Mouse (Mus musculus) heart, postnatal 0 days (tissue): ENCODE measurements around the gene Klrg2. TPM values are rescaled to one million over a fixed set of nuclear protein-coding genes. Genes with fewer than 3 reads are reported as not detected.

Experiments used
- ATAC-seq: fragments of 200-750 bp; cut with Nextera tagmentation; 2 replicates; pipeline ENCODE4 v1.8.0; 2017; ENCODE audit warnings: low read depth, moderate number of reproducible peaks, moderate library complexity; ENCODE audit not compliant: insufficient read depth
- DNase-seq: peaks from one replicate; pipeline ENCODE4 v3.0.0-alpha.2; 2016; ENCODE audit warnings: low spot score
- H3K27ac ChIP-seq: fragments of 300-500 bp; sonication (generic); 2 replicates; pipeline ENCODE4 v1.5.1; 2014; ENCODE audit warnings: low read depth, mild to moderate bottlenecking
- H3K27me3 ChIP-seq: fragments of 300-500 bp; sonication (generic); 2 replicates; pipeline ENCODE4 v1.6.1; 2014; ENCODE audit warnings: low read length, mixed read lengths; ENCODE audit not compliant: control insufficient read depth, insufficient read depth
- H3K36me3 ChIP-seq: fragments of 300-500 bp; sonication (generic); replicated peaks from 2 replicates; pipeline ENCODE4 v1.6.1; 2014; ENCODE audit warnings: low read length, mixed read lengths; ENCODE audit not compliant: control insufficient read depth, insufficient read depth
- H3K4me1 ChIP-seq: fragments of 300-500 bp; sonication (generic); 2 replicates; pipeline ENCODE4 v1.6.1; 2014; ENCODE audit warnings: antibody characterized with exemption; ENCODE audit not compliant: control insufficient read depth, insufficient read depth
- H3K4me2 ChIP-seq: fragments of 300-500 bp; sonication (generic); 2 replicates; pipeline ENCODE4 v1.6.1; 2014; ENCODE audit warnings: low read depth, mild to moderate bottlenecking, low read length, moderate library complexity
- H3K4me3 ChIP-seq: fragments of 300-500 bp; sonication (generic); 2 replicates; pipeline ENCODE4 v1.5.1; 2014; ENCODE audit warnings: low read depth, low read length
- H3K9ac ChIP-seq: fragments of 300-500 bp; sonication (generic); replicated peaks from 2 replicates; pipeline ENCODE4 v1.6.1; 2014; ENCODE audit warnings: low read depth, low read length, mixed read lengths
- H3K9me3 ChIP-seq: fragments of 300-500 bp; sonication (generic); replicated peaks from 2 replicates; pipeline ENCODE4 v1.6.1; 2016; ENCODE audit warnings: low read length; ENCODE audit not compliant: control insufficient read depth
- CTCF ChIP-seq: IDR thresholded peaks from 2 replicates; pipeline ENCODE4 v1.5.1; 2016; ENCODE audit warnings: antibody characterized with exemption, control low read depth, low read depth
- EP300 ChIP-seq: IDR thresholded peaks from 2 replicates; pipeline ENCODE4 v1.6.1; 2016; ENCODE audit warnings: antibody characterized with exemption, low read depth
- WGBS: fragments of 180-500 bp; shearing (Covaris S2); extraction: QIAGEN DNeasy Blood & Tissue Kit; methylation state at CpG from one replicate; pipeline ENCODE4 v1.1.7; 2014; 5-methylcytosine and 5-hydroxymethylcytosine counted together
- polyA plus RNA-seq: library from polyadenylated mRNA; unstranded; fragments of >200 nt; fragmentation: Nextera tagmentation; extraction: Ambion mirVana; gene quantifications from 2 replicates; pipeline ENCODE4 v1.2.1, GENCODE M21; 2015
- total RNA-seq: library from RNA; depleted of rRNA; stranded (reverse); fragments of >200 nt; gene quantifications from 2 replicates; pipeline ENCODE4 v1.2.3, GENCODE M21; 2014; ENCODE audit warnings: low replicate concordance; rRNA removed

Gene Klrg2
- 0.04 and 1.7 TPM in 2 replicates for total RNA-seq
- 0.20 and 0.25 TPM in 2 replicates for polyA plus RNA-seq

- peak; percentile 53 for DNase-seq
- Histone ChIP-seq H3K9me3 (no peaks in the 10 kb centered on the region), H3K4me2 (peak within 1 kb of the TSS; percentile 95), H3K4me1 (0 out of 2 replicates have a peak, but pooled peaks cover 8% of the 10 kb centered on the region), H3K27ac (no peak within 1 kb of the TSS), H3K4me3 (peak within 1 kb of the TSS; percentile 60), H3K9ac (peak within 1 kb of the TSS; percentile 54), H3K27me3 (peaks cover 75% of the 10 kb centered on the region), H3K36me3 (no peaks in the 10 kb centered on the region)
- under 1% methylated on average over 60 of the region's 60 CpGs for WGBS
- TF ChIP-seq CTCF = no peak
- no peak for TF ChIP-seq EP300
- peak; percentile 78 for ATAC-seq
These were observed at the start of gene Klrg2 for GRCm38 (mm10) chr6:38636852-38637618. Klrg2 (minus strand) TSS chr6:38637242.

DNA sequence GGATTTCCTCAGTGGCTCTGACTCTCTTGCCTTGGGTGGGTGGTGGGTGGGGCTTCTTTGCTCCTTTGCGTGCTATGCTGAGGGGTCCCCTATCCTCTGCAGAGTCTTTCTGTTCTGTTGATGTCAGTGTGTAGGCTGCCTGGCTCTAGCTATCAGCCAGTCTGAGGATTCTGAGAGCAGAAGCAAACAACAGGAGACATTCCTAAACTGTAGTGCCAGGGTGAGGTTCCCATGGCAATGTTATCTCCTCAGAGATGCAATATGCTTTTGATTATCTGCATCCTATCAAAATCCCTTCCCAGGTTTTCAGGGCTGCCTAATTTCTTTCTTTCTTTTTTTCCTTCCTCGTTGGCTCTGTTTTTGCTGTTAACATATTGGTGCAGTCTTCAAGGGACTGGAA is 45.5 kb upstream of the Klrg2 start:
- ATAC-seq (no peak), DNase-seq (no peak)
- no peaks in the 10 kb centered on the region for H3K36me3 ChIP-seq
- H3K4me2 ChIP-seq = no peak overlapping the region
- H3K9ac ChIP-seq = no peak overlapping the region
- 54% methylated on average over 2 of the region's 2 CpGs for WGBS
- no peaks in the 10 kb centered on the region for H3K4me1 ChIP-seq
- H3K9me3 ChIP-seq = no peaks in the 10 kb centered on the region
- TF ChIP-seq EP300 = no peak
- no peak for TF ChIP-seq CTCF
- no peak overlapping the region for H3K4me3 ChIP-seq
- no peak overlapping the region for H3K27ac ChIP-seq
- H3K27me3 ChIP-seq = 0 out of 2 replicates have a peak, but pooled peaks cover 4% of the 10 kb centered on the region

DNA sequence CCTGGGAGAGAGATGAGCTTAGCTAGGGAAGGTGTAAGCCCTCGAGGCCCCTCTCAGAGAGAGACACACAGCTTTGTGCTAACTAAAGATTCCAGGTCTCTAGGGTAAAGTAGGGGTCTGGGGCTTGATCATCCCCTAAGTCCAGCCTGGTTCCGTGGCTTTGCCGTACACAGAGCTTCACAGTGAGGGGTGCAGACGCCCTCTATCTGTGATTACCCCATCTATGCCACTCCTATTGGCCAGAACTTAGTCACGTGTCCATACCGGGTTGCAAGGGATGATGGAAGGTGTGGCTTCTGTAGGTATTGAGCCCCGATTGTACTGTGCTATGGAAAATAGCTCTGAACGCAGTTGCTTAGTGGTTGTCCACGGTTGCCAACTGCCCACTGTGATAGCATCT is 40.6 kb upstream of the Klrg2 start:
- Histone ChIP-seq H3K4me3 (no peak overlapping the region), H3K36me3 (no peaks in the 10 kb centered on the region), H3K9ac (no peak overlapping the region), H3K4me2 (no peak overlapping the region), H3K4me1 (peaks cover 10% of the 10 kb centered on the region; the same call in 1 of the 2 replicates), H3K27ac (no peak overlapping the region), H3K27me3 (0 out of 2 replicates have a peak, but pooled peaks cover 4% of the 10 kb centered on the region), H3K9me3 (no peaks in the 10 kb centered on the region)
- DNase-seq (no peak), ATAC-seq (no peak)
- TF ChIP-seq EP300 (no peak), CTCF (no peak)
- 79% methylated on average over 9 of the region's 9 CpGs for WGBS

- 60% methylated on average over 14 of the region's 14 CpGs for WGBS
- DNase-seq (no peak), ATAC-seq (no peak)
- H3K27me3 ChIP-seq = 0 out of 2 replicates have a peak, but pooled peaks cover 4% of the 10 kb centered on the region
- no peaks in the 10 kb centered on the region for H3K36me3 ChIP-seq
- H3K27ac ChIP-seq = no peak overlapping the region
- TF ChIP-seq EP300 (no peak), CTCF (no peak)
- H3K4me1 ChIP-seq = peaks cover 10% of the 10 kb centered on the region; the same call in 1 of the 2 replicates
- no peaks in the 10 kb centered on the region for H3K9me3 ChIP-seq
- H3K4me2 ChIP-seq = peak overlapping the region; percentile 33; the same call in 1 of the 2 replicates
- no peak overlapping the region for H3K9ac ChIP-seq
- no peak overlapping the region for H3K4me3 ChIP-seq
These were observed 39.7 kb upstream of the Klrg2 start for GRCm38 (mm10) chr6:38676723-38677122.

DNA sequence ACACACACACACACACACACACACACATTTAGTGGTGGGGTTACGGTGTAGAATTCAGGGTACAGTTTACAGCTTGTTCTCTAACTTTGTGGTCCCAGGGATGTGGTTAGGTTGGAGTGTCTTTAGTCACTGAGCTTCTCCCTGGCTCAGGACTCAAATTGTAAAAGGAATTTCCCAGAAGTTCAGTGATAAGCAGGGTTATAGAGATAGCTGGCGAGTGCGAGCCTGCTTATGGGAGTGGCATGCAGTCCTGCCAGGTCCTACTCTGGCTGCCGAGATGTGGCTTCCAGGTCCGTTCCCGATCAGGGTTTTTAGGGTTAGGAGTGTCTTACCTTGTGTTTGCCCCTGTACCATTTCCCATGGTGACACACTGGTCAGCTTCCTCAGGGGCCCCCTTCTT is 39.2 kb upstream of the Klrg2 start:
- H3K9ac ChIP-seq = no peak overlapping the region
- H3K4me2 ChIP-seq = peak overlapping the region; percentile 33; the same call in 1 of the 2 replicates
- no peak overlapping the region for H3K4me3 ChIP-seq
- no peaks in the 10 kb centered on the region for H3K36me3 ChIP-seq
- ATAC-seq = no peak
- no peak for TF ChIP-seq CTCF
- no peak for TF ChIP-seq EP300
- peaks cover 10% of the 10 kb centered on the region; the same call in 1 of the 2 replicates for H3K4me1 ChIP-seq
- 25% methylated on average over 6 of the region's 6 CpGs for WGBS
- no peaks in the 10 kb centered on the region for H3K9me3 ChIP-seq
- no peak overlapping the region for H3K27ac ChIP-seq
- H3K27me3 ChIP-seq = 0 out of 2 replicates have a peak, but pooled peaks cover 4% of the 10 kb centered on the region
- DNase-seq = no peak
